Mouse (Mus musculus) C2C12 (cell line): ENCODE measurements around the gene Elfn1.

Experiments used
- CEBPB ChIP-seq: IDR thresholded peaks from one replicate; pipeline ENCODE4 v1.6.1; 2011; ENCODE audit warnings: low read depth, mild to moderate bottlenecking, control low read depth, moderate library complexity
- CTCF ChIP-seq: IDR thresholded peaks from one replicate; pipeline ENCODE4 v1.5.1; 2011; ENCODE audit not compliant: control insufficient read depth, insufficient read depth, insufficient read length
- MAX ChIP-seq: IDR thresholded peaks from one replicate; pipeline ENCODE4 v1.6.1; 2011; ENCODE audit warnings: mild to moderate bottlenecking, control low read depth
- MYOD1 ChIP-seq: IDR thresholded peaks from one replicate; pipeline ENCODE4 v1.6.1; 2011; ENCODE audit warnings: low read depth; ENCODE audit not compliant: control insufficient read depth, insufficient read length
- MYOG ChIP-seq: IDR thresholded peaks from one replicate; pipeline ENCODE4 v1.6.1; 2011; ENCODE audit not compliant: control insufficient read depth, insufficient read length; ENCODE audit errors: extremely low read depth
- USF1 ChIP-seq: IDR thresholded peaks from one replicate; pipeline ENCODE4 v1.6.1; 2011; ENCODE audit warnings: low read depth, mild to moderate bottlenecking, control low read depth, moderate library complexity

- TF ChIP-seq CTCF, result no peak
- TF ChIP-seq CEBPB, result no peak
- no peak for TF ChIP-seq MAX
- TF ChIP-seq MYOG, result no peak
- TF ChIP-seq USF1, result no peak
- TF ChIP-seq MYOD1, result no peak
Observed at GRCm38 (mm10) chr5:139949975-139950578, 42.3 kb downstream of the Elfn1 start.
